Mouse (Mus musculus): Measurements from ENCODE around the gene Gfy. TPM values are rescaled to one million over a fixed set of nuclear protein-coding genes. Genes with fewer than 3 reads are reported as not detected.
A peak's percentile ranks its signal among the peaks of the same experiment; 100 is the strongest.

The Gfy gene
- polyA plus RNA-seq, 1 experiment from 2014 or later, result not detected

DNA sequence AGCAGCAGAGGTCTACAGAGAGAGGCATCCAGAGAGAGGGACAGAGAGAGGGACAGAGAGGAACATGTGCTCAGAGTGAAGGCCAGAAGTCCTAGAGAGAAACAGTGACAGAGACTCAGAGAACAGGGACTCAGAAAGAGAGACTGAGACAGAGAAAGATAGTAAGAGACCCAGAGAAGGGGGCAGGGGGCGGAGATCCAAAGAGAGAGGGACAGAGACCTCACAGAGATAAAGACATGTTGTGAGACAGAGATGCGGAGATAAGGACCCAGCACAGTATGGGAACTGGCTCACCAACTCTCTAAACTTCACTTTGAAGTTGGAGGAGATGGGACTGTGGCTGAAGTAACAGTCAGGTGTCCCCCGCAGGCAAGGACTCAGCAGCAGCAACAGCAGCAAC lies 44.0 kb downstream of the Gfy start:
- peak overlapping the region; percentile 76 for H3K9ac ChIP-seq (replicated peaks)
- peaks cover 23% of the 10 kb centered on the region for H3K4me1 ChIP-seq (ENCODE audit: insufficient read depth)
- H3K9me3 ChIP-seq (ENCODE audit: low read length), result no peaks in the 10 kb centered on the region
- no peaks in the 10 kb centered on the region for H3K27me3 ChIP-seq (ENCODE audit: insufficient read depth, low read length)
- TF ChIP-seq EP300 (IDR thresholded peaks at IDR 0.05; ENCODE audit: low read depth), result no peak
- TF ChIP-seq CTCF (IDR thresholded peaks at IDR 0.05; ENCODE audit: low read depth), result no peak
- peak overlapping the region; percentile 73 for H3K4me3 ChIP-seq (ENCODE audit: low read depth, low read length)
- no peaks in the 10 kb centered on the region for H3K36me3 ChIP-seq (replicated peaks; ENCODE audit: insufficient read depth, low read length)
- H3K4me2 ChIP-seq (ENCODE audit: low read depth, low read length), result peak overlapping the region; percentile 94
- ATAC-seq (no peak), DNase-seq (no peak)
- H3K27ac ChIP-seq (ENCODE audit: low read depth), result peak overlapping the region; percentile 64; the same call in 1 of the 2 replicates
- 45% methylated on average over 3 of the region's 3 CpGs for WGBS (ENCODE audit: insufficient replicate concordance)

DNA sequence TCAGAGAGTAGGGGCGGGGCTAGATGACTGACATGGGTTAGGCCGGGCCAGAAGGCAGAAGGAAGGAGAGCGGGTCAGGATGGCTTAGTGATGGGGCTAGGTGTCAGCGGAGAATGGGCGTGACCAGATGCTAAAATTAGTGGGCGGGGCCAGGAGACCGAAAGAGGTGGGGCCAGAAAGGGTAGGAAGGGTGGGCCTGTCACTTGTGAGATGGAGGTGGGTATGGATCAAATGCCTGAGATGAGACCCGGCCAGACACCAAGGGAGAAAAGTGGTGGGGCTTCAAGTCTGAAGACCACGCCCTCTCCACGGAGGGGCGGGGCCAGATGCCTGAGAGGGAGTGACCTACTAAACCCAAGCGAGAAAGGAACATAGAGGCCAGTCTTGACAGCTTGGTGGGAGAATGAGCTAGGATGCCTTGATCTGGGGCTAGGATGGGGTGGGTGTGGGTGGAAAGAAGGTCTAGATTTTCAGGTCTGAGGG lies 44.8 kb downstream of the Gfy start:
- DNase-seq (peak; percentile 81), ATAC-seq (peak; percentile 15; the same call in 1 of the 2 replicates)
- WGBS (ENCODE audit: insufficient replicate concordance), result 15% methylated on average over 12 of the region's 12 CpGs
- peak overlapping the region; percentile 94 for H3K4me2 ChIP-seq (ENCODE audit: low read depth, low read length)
- H3K9ac ChIP-seq (replicated peaks), result no peak overlapping the region
- no peak overlapping the region for H3K27ac ChIP-seq (ENCODE audit: low read depth)
- H3K4me3 ChIP-seq (ENCODE audit: low read depth, low read length), result no peak overlapping the region
- no peaks in the 10 kb centered on the region for H3K27me3 ChIP-seq (ENCODE audit: insufficient read depth, low read length)
- peaks cover 30% of the 10 kb centered on the region for H3K4me1 ChIP-seq (ENCODE audit: insufficient read depth)
- H3K36me3 ChIP-seq (replicated peaks; ENCODE audit: insufficient read depth, low read length), result no peaks in the 10 kb centered on the region
- no peak for TF ChIP-seq CTCF (IDR thresholded peaks at IDR 0.05; ENCODE audit: low read depth)
- TF ChIP-seq EP300 (IDR thresholded peaks at IDR 0.05; ENCODE audit: low read depth), result no peak
- H3K9me3 ChIP-seq (ENCODE audit: low read length), result no peaks in the 10 kb centered on the region

DNA sequence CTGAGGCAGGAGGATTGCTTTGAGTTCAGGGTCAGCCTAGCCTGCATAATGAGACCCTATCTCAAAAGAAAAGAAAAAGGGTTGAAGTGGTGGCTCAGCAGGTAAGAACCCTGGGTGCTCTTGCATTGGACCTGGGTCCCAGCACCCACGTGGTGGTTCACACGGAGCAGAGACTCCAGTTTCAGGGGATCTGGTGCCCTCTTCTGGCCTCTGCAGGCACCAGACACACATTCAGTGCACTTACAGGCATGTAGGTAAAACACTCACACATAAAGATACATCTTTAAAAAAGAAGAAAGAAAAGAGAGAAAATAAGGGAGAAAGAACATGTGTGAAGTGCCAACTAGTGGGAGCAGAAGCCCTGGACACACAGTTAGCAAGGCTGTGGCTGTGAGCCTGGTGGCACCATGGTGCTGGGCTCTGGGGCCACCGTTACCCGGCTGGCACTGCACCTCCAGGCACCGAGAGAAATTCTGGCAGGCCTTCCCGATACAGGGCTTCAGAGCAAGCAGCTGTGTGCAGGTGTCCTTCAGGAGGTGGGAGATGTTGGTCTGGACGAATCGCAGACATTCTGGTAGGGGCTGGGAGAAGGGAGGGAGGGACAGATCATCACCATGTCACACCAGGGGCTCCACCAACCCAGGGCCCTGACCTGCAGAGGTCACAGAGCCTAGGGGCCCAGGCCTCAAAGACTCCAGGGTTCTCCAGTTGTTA lies 45.8 kb downstream of the Gfy start:
- H3K27me3 ChIP-seq (ENCODE audit: insufficient read depth, low read length), result no peaks in the 10 kb centered on the region
- H3K4me2 ChIP-seq (ENCODE audit: low read depth, low read length), result no peak overlapping the region
- H3K4me3 ChIP-seq (ENCODE audit: low read depth, low read length), result no peak overlapping the region
- H3K27ac ChIP-seq (ENCODE audit: low read depth), result no peak overlapping the region
- no peaks in the 10 kb centered on the region for H3K9me3 ChIP-seq (ENCODE audit: low read length)
- peaks cover 36% of the 10 kb centered on the region for H3K4me1 ChIP-seq (ENCODE audit: insufficient read depth)
- WGBS (ENCODE audit: insufficient replicate concordance), result 85% methylated on average over 8 of the region's 8 CpGs
- peak; percentile 38 for TF ChIP-seq CTCF (IDR thresholded peaks at IDR 0.05; ENCODE audit: low read depth)
- TF ChIP-seq EP300 (IDR thresholded peaks at IDR 0.05; ENCODE audit: low read depth), result no peak
- no peaks in the 10 kb centered on the region for H3K36me3 ChIP-seq (replicated peaks; ENCODE audit: insufficient read depth, low read length)
- ATAC-seq (no peak), DNase-seq (no peak)
- H3K9ac ChIP-seq (replicated peaks), result no peak overlapping the region

DNA sequence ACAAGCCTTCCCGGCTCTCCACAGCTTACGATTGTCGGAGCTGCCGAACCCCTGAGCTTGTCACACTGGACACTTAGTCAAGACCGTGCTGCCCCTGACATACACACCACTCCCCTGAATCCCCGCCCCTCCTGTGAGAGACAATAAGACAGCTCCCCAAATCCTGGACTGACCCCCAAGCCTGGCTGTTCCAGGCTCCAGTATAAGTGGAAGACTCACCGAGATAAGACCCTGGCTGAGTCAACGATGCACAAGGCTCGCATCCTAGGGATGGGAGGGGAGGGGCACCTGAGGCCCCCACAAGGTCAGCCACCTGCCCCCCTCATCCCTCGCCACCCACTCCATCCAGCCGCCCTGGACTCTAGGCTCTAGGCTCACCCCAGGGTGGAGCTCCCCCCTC lies 47.5 kb downstream of the Gfy start:
- Histone ChIP-seq H3K4me3 (ENCODE audit: low read depth, low read length) (no peak overlapping the region), H3K9me3 (ENCODE audit: low read length) (no peaks in the 10 kb centered on the region), H3K27me3 (ENCODE audit: insufficient read depth, low read length) (no peaks in the 10 kb centered on the region), H3K27ac (ENCODE audit: low read depth) (no peak overlapping the region), H3K9ac (replicated peaks) (no peak overlapping the region), H3K4me1 (ENCODE audit: insufficient read depth) (peaks cover 33% of the 10 kb centered on the region), H3K4me2 (ENCODE audit: low read depth, low read length) (no peak overlapping the region), H3K36me3 (replicated peaks; ENCODE audit: insufficient read depth, low read length) (peaks cover 4% of the 10 kb centered on the region)
- WGBS (ENCODE audit: insufficient replicate concordance), result 81% methylated on average over 11 of the region's 11 CpGs
- DNase-seq, result no peak
- no peak for ATAC-seq
- TF ChIP-seq EP300 (IDR thresholded peaks at IDR 0.05; ENCODE audit: low read depth) (no peak), CTCF (IDR thresholded peaks at IDR 0.05; ENCODE audit: low read depth) (no peak)

DNA sequence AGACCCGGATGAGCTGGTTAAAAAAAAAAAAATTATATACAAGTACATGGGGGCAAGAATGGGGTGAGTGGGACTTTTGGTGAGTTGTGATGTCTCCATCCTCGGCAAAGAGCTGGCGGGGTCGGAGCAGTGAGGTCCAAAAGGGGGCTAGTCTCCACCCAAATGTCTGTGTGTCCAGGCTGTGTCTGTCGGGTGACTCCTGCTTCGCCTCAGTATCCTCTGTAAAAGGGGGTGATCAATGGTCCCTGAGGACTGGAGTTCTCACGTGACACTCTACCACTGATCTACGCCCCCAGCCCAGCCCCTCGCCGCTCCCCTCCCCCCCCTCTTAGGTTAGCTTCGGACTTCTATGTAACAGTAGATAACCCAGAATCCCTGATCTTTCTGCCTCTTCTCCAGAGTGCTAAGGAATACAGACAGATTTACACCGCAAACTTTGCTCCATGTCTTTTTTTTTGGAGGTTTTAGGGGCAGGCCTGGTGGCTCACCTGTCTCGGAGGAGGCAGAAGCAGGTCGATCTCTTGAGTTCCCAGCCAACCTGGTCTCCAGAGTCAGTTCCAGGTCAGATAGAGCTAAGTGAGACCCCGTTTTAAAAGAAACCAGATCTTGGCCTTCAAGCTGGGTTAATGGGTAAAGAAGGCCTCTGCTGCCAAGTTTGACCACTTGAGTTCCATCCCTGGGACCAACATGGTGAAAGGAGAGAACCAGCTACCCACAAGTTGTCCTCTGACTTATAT lies 49.4 kb downstream of the Gfy start:
- Histone ChIP-seq H3K36me3 (replicated peaks; ENCODE audit: insufficient read depth, low read length) (peaks cover 23% of the 10 kb centered on the region), H3K4me2 (ENCODE audit: low read depth, low read length) (peak overlapping the region; percentile 94), H3K27ac (ENCODE audit: low read depth) (peak overlapping the region; percentile 83), H3K9me3 (ENCODE audit: low read length) (no peaks in the 10 kb centered on the region), H3K4me3 (ENCODE audit: low read depth, low read length) (peak overlapping the region; percentile 98), H3K9ac (replicated peaks) (peak overlapping the region; percentile 73), H3K4me1 (ENCODE audit: insufficient read depth) (peaks cover 35% of the 10 kb centered on the region), H3K27me3 (ENCODE audit: insufficient read depth, low read length) (no peaks in the 10 kb centered on the region)
- no peak for ATAC-seq
- TF ChIP-seq CTCF (IDR thresholded peaks at IDR 0.05; ENCODE audit: low read depth) (no peak), EP300 (IDR thresholded peaks at IDR 0.05; ENCODE audit: low read depth) (no peak)
- 50% methylated on average over 15 of the region's 15 CpGs for WGBS (ENCODE audit: insufficient replicate concordance)
- DNase-seq, result no peak

DNA sequence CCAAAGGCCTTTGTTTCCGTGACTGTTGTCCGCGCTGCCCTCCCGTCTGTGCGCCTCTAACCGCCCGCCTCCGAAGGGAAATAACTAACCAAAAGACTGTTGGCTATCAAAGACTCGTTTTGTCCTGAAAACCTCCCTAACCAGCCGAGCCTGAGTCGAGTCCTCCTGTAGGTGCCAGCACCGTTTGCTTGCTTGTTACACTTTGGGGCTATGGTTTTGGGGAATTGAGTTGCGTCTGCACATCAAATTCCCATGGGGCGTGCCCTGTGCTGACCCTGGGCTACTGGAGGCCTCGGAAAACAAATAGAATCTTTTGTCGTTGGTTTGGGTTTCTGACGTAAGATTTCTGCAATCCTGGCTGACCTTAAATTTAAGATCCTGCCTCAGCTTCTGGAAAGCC lies 50.1 kb downstream of the Gfy start:
- Histone ChIP-seq H3K9ac (replicated peaks) (peak overlapping the region; percentile 73), H3K36me3 (replicated peaks; ENCODE audit: insufficient read depth, low read length) (peaks cover 23% of the 10 kb centered on the region), H3K4me2 (ENCODE audit: low read depth, low read length) (peak overlapping the region; percentile 94), H3K4me3 (ENCODE audit: low read depth, low read length) (peak overlapping the region; percentile 98), H3K27ac (ENCODE audit: low read depth) (peak overlapping the region; percentile 83), H3K27me3 (ENCODE audit: insufficient read depth, low read length) (no peaks in the 10 kb centered on the region), H3K4me1 (ENCODE audit: insufficient read depth) (peaks cover 38% of the 10 kb centered on the region), H3K9me3 (ENCODE audit: low read length) (no peaks in the 10 kb centered on the region)
- DNase-seq, result no peak
- ATAC-seq, result peak; percentile 1
- TF ChIP-seq EP300 (IDR thresholded peaks at IDR 0.05; ENCODE audit: low read depth) (no peak), CTCF (IDR thresholded peaks at IDR 0.05; ENCODE audit: low read depth) (no peak)
- 2% methylated on average over 17 of the region's 17 CpGs for WGBS (ENCODE audit: insufficient replicate concordance)
